Mouse (Mus musculus) spleen, adult 2 months (tissue): Measurements from ENCODE around the gene Lrrc27. TPM values are rescaled to one million over a fixed set of nuclear protein-coding genes. Genes with fewer than 3 reads are reported as not detected.
A peak's percentile ranks its signal among the peaks of the same experiment; 100 is the strongest.

Experiments used
- DNase-seq, 2 experiments: peaks; one replicate each; pipeline versions ENCODE4 v3.0.0 to v3.0.0-alpha.2; 2012 to 2021; ENCODE audit warnings: low spot score in 2 of 2, low read depth in 1 of 2
- H3K27ac ChIP-seq: fragments of 200-500 bp; 2 replicates; pipeline ENCODE4 v1.5.1; 2012; ENCODE audit warnings: low read length, inconsistent platforms; ENCODE audit not compliant: insufficient read depth
- H3K27me3 ChIP-seq: fragments of 200-500 bp; 2 replicates; pipeline ENCODE4 v1.6.1; 2012; ENCODE audit warnings: mild to moderate bottlenecking, moderate library complexity, low read length, inconsistent platforms; ENCODE audit not compliant: control insufficient read depth, insufficient read depth
- H3K36me3 ChIP-seq: fragments of 200-500 bp; 2 replicates; pipeline ENCODE4 v1.6.1; 2012; ENCODE audit warnings: mild to moderate bottlenecking, low read length, inconsistent platforms; ENCODE audit not compliant: control insufficient read depth, insufficient read depth
- H3K4me1 ChIP-seq: fragments of 200-500 bp; 2 replicates; pipeline ENCODE4 v1.6.1; 2011; ENCODE audit warnings: inconsistent platforms; ENCODE audit not compliant: control insufficient read depth, insufficient read depth, insufficient read length
- H3K4me3 ChIP-seq: fragments of 200-500 bp; 2 replicates; pipeline ENCODE4 v1.5.1; 2011; ENCODE audit warnings: mild to moderate bottlenecking, inconsistent platforms; ENCODE audit not compliant: insufficient read depth, insufficient read length; ENCODE audit errors: extremely low read depth
- CTCF ChIP-seq: fragments of 200-500 bp; IDR thresholded peaks from 2 replicates; pipeline ENCODE4 v1.5.1; 2011; ENCODE audit warnings: mild to moderate bottlenecking, inconsistent platforms; ENCODE audit not compliant: insufficient read depth, insufficient read length, insufficient replicate concordance; ENCODE audit errors: extremely low read depth
- POLR2A ChIP-seq: fragments of 200-500 bp; IDR thresholded peaks from 2 replicates; pipeline ENCODE4 v1.6.1; 2011; ENCODE audit warnings: low read depth, low read length, inconsistent platforms
- WGBS: fragments of 180-500 bp; shearing (Covaris S2); methylation state at CpG from one replicate; pipeline ENCODE4 v1.1.7; 2018; 5-methylcytosine and 5-hydroxymethylcytosine counted together
- polyA plus RNA-seq: library from polyadenylated mRNA; depleted of rRNA; stranded (reverse); fragments of >200 nt; gene quantifications from 2 replicates; pipeline ENCODE4 v1.2.3, GENCODE M21; 2012; rRNA removed

Gene Lrrc27
- 1.8 and 2.3 TPM in 2 replicates for polyA plus RNA-seq

DNA sequence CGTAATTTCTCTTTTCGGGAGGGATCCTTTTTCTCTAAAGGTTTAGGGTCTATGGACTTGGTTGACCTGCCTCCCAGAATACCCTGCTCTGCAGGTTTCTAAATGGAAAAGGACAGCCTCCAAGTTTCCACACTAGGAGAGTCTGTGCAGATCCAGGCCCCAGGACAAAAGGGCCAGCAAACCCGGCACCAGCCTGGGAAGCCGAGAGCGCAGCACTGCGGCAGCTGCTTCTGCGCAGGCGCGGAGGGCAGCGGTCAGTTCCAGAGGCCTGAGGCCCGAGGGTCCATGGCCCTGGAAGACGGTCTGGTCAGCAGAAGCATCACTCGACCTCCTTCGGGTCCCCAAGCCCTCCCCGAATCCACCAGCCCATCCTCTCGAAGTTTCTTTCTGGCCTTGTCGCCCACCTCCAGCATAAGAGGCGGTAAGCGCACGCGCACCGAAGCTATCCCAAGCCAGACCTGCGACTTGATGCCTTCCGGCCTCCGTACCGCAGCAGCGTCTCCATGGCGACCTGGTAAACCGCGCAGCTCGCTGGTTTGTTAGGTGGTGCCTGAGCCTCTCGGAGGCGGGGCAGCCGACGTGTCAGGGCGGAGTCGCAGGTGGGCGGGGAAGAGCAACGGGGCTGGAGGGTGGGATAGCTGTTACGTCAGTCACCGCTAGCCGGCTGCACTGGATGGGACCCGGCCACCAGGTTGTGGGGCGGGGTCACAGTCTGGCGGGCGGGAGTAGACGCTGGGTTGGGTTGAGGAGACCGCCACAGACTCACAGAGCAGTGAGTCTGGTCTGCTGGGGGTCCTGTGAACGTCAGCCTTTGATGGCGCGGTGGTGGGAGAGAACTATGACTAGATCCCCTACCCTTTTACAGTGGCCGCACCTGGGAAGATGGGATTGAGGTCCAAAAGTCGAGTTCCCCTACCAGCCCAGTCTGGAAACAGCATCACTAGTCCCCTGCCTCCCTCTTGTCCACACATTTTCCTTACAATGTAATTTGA is at the start of gene Lrrc27, which contains the start of gene Stk32c:
Gene Lrrc27, plus strand, starts transcription at position 235 of the 992 bp plus-strand sequence.
Gene Stk32c, minus strand, starts transcription at position 554 of the 992 bp plus-strand sequence.
- H3K4me3 ChIP-seq = peak within 1 kb of the TSS; percentile 76
- H3K4me1 ChIP-seq = no peaks in the 10 kb centered on the region
- H3K27ac ChIP-seq = peak within 1 kb of the TSS; percentile 66
- no peaks in the 10 kb centered on the region for H3K27me3 ChIP-seq
- peak; percentile 96 to 98 for DNase-seq
- no peak; the same call in 1 of the 2 replicates for TF ChIP-seq POLR2A
- no peak for TF ChIP-seq CTCF
- 2% methylated on average over 53 of the region's 53 CpGs for WGBS
- no peaks in the 10 kb centered on the region for H3K36me3 ChIP-seq

DNA sequence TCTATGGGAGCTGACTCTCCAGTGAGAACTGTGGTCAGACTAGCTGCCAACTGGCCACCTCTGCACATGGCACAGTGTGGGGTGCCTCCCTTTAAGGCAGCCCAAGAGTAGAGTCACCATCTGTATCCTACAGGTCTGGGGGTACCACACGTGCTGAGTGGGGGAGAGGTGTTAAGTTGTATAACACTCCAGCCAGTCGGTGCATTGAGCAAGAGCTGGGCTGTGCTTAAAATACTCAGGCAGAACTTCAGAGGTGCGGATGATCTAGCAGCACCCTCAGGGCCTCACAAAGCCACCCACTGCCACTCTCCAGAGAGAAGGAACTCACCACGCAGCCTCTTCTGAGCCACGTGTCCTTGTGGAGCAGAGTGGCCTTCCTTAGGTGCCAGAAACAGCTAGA is 48.4 kb upstream of the Lrrc27 start:
- no peaks in the 10 kb centered on the region for H3K36me3 ChIP-seq
- 50% methylated on average over 5 of the region's 5 CpGs for WGBS
- no peaks in the 10 kb centered on the region for H3K4me1 ChIP-seq
- no peak for DNase-seq
- no peak overlapping the region for H3K27ac ChIP-seq
- TF ChIP-seq CTCF (no peak), POLR2A (no peak)
- no peaks in the 10 kb centered on the region; the same call in 1 of the 2 replicates for H3K27me3 ChIP-seq
- H3K4me3 ChIP-seq = no peak overlapping the region

GRCm38 (mm10) chr7:139169143-139169542 is 43.6 kb upstream of the Lrrc27 start:
- H3K4me1 ChIP-seq = no peaks in the 10 kb centered on the region
- TF ChIP-seq POLR2A = no peak
- no peak for TF ChIP-seq CTCF
- 41% methylated on average over 4 of the region's 4 CpGs for WGBS
- DNase-seq = no peak
- H3K27me3 ChIP-seq = no peaks in the 10 kb centered on the region; the same call in 1 of the 2 replicates
- H3K27ac ChIP-seq = no peak overlapping the region
- H3K36me3 ChIP-seq = no peaks in the 10 kb centered on the region
- H3K4me3 ChIP-seq = no peak overlapping the region

DNA sequence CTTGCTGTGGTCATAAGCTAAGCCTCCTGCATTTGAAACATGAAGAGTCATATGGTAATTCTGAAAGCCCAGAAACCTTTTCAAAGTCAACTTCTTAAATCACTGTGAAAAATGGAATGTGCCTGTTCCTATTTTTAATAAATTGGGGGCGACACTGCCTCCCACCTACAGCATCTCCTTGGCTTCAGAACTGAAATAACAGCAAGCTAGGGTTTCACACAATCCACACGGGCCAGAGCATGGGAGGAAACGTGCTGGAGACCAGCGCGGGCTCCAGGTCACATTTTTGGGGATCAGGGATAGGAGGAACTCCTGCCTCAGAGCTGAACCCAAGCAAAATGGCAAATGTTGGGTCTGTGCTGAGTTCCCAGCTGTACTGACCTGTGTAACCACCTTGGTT is 33.5 kb upstream of the Lrrc27 start:
- no peaks in the 10 kb centered on the region for H3K4me1 ChIP-seq

GRCm38 (mm10) chr7:139180058-139180457 is 32.7 kb upstream of the Lrrc27 start:
- DNase-seq = no peak
- WGBS = 90% methylated on average over 3 of the region's 3 CpGs
- H3K27me3 ChIP-seq = no peaks in the 10 kb centered on the region

More for the DNA sequence above, 33.5 kb upstream of the Lrrc27 start:
- no peak overlapping the region for H3K27ac ChIP-seq
- no peaks in the 10 kb centered on the region for H3K36me3 ChIP-seq
- no peak for DNase-seq
- WGBS = 81% methylated on average over 5 of the region's 5 CpGs
- no peaks in the 10 kb centered on the region for H3K27me3 ChIP-seq
- no peak for TF ChIP-seq CTCF
- TF ChIP-seq POLR2A = no peak
- H3K4me3 ChIP-seq = no peak overlapping the region

GRCm38 (mm10) chr7:139184396-139184795 is 28.4 kb upstream of the Lrrc27 start:
- Histone ChIP-seq H3K27me3 (peaks cover 15% of the 10 kb centered on the region), H3K36me3 (no peaks in the 10 kb centered on the region), H3K4me3 (no peak overlapping the region), H3K4me1 (no peaks in the 10 kb centered on the region; the same call in 1 of the 2 replicates), H3K27ac (no peak overlapping the region)
- no peak for DNase-seq
- no peak for TF ChIP-seq CTCF
- no peak for TF ChIP-seq POLR2A
- 72% methylated on average over 4 of the region's 4 CpGs for WGBS

More at GRCm38 (mm10) chr7:139180058-139180457, 32.7 kb upstream of the Lrrc27 start:
- H3K4me3 ChIP-seq = no peak overlapping the region
- H3K4me1 ChIP-seq = no peaks in the 10 kb centered on the region
- no peak overlapping the region for H3K27ac ChIP-seq
- no peak for TF ChIP-seq POLR2A
- no peak for TF ChIP-seq CTCF
- no peaks in the 10 kb centered on the region for H3K36me3 ChIP-seq
